Mouse (Mus musculus): ENCODE results near the gene Ngly1.

Ngly1 gene

GRCm38 (mm10) chr14:16328959-16329480 is 79.9 kb downstream of the Ngly1 start:
- DNase-seq (ENCODE audit: low spot score in 2 of 2): no peak

GRCm38 (mm10) chr14:16329756-16330155 is 80.7 kb downstream of the Ngly1 start:
- no peak for DNase-seq (ENCODE audit: low spot score in 2 of 2)

GRCm38 (mm10) chr14:16334260-16334659 is 85.2 kb downstream of the Ngly1 start:
- no peak for DNase-seq (ENCODE audit: low spot score in 2 of 2)

- no peak for DNase-seq (ENCODE audit: low spot score in 2 of 2)
Measured at GRCm38 (mm10) chr14:16335835-16336417, 86.8 kb downstream of the Ngly1 start.

DNA sequence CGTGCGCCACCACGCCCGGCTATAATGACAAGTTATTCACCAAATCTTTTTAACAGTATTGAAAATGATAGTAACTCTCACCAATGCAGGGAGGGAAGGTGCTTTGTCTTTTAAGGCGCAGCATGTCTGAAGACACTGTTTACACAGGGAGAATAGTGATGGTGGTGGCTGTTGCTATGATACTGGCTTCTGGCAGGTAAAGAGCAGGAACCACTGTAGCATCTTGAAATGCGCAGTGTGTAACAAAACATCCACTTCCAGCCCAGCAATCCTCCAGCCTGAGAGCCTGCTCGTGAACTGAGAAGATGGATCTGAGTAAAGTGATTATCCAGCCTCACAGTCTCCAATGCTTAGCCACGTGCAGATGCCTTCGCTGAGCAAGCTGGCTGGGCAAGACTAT is 98.4 kb downstream of the Ngly1 start:
- no peak for DNase-seq (ENCODE audit: low spot score in 2 of 2)

- DNase-seq (ENCODE audit: low spot score in 2 of 2): no peak
Measured at GRCm38 (mm10) chr14:16359704-16360103, 110.6 kb downstream of the Ngly1 start.
